ENCODE assay signal across 7 mouse cellular contexts in genomic region chr16:37584218-37585035, GRCm38 (mm10). TPM values are rescaled to one million over a fixed set of nuclear protein-coding genes. Genes with fewer than 3 reads are reported as not detected.
DNase-seq lines count a peak whose midpoint lies in the region; ATAC-seq lines count a peak whose summit lies in the region.

No protein-coding gene starts in this region.

- peak overlapping the region; percentile 62 for H3K4me2 ChIP-seq in limb, embryonic 13.5 days (replicated peaks)

- H3K36me3 ChIP-seq in limb, embryonic 13.5 days = no peaks in the 10 kb centered on the region

- H3K27ac ChIP-seq in limb, embryonic 13.5 days = 0 out of 2 replicates have a peak overlapping the region, but pooled peaks have one; percentile 17

- H3K27me3 ChIP-seq in limb, embryonic 13.5 days = no peaks in the 10 kb centered on the region

- H3K4me1 ChIP-seq in limb, embryonic 13.5 days = peaks cover 19% of the 10 kb centered on the region

- DNase-seq in brain, embryonic 18.5 days (ENCODE audit: low read depth, low spot score) = peak; percentile 45
- DNase-seq in embryo, embryonic 11.5 days (ENCODE audit: low read depth, low spot score) = peak; percentile 29
- DNase-seq in heart, adult 8-10 months (ENCODE audit: low spot score) = peak; percentile 27
- DNase-seq in kidney, adult 8-10 months = peak; percentile 85 to 86
- peak; percentile 75 for DNase-seq in neural tube, embryonic 10.5 days (ENCODE audit: extremely low spot score, low spot score)
- DNase-seq in testis, postnatal 14 days (ENCODE audit: low spot score) = peak; percentile 27

- H3K9me3 ChIP-seq in limb, embryonic 13.5 days = no peaks in the 10 kb centered on the region

- H3K9ac ChIP-seq in limb, embryonic 13.5 days = no peak overlapping the region; the same call in 1 of the 2 replicates

- H3K4me3 ChIP-seq in limb, embryonic 13.5 days = peak overlapping the region; percentile 30

- WGBS in limb, embryonic 13.5 days = 4% methylated on average over 25 of the region's 25 CpGs

- peak; percentile 64 for ATAC-seq in limb, embryonic 13.5 days (ENCODE audit: low FRiP score, low read depth)

RNA-seq across cellular contexts. Expression of gene Hgd, which starts 4.5 kb away (rescaled TPM):
- not detected for total RNA-seq in heart, adult 8-10 months (2022)
- polyA plus RNA-seq in limb, embryonic 13.5 days (2015; fragmentation: Nextera tagmentation; extraction: Ambion mirVana) = 0.11 and 0.17 TPM in 2 replicates

RNA-seq across cellular contexts. Expression of gene Rabl3, which starts 44.7 kb away (rescaled TPM):
- total RNA-seq in heart, adult 8-10 months (2022) = 1 to 10 TPM; 5.2 to 9.6 (median 7.8) TPM
- polyA plus RNA-seq in limb, embryonic 13.5 days (2015; fragmentation: Nextera tagmentation; extraction: Ambion mirVana) = 31.8 and 33.0 TPM in 2 replicates

RNA-seq across cellular contexts. Expression of gene Gtf2e1, which starts 44.8 kb away (rescaled TPM):
- total RNA-seq in heart, adult 8-10 months (2022) = 1 to 10 TPM; 6.9 to 8.3 (median 7.1) TPM
- 33.9 and 34.5 TPM in 2 replicates for polyA plus RNA-seq in limb, embryonic 13.5 days (2015; fragmentation: Nextera tagmentation; extraction: Ambion mirVana)

Comparison
In these comparisons a context has a peak if more than half of its experiments do, and no peak if none do; other contexts are left out.
1. Peak in every context shown above with its lines: DNase-seq, ATAC-seq, H3K4me3 ChIP-seq and H3K27ac ChIP-seq.
2. DNase-seq: peak in every context shown above with its lines; median percentile 86 in kidney, adult 8-10 months; 75 in neural tube, embryonic 10.5 days; 45 in brain, embryonic 18.5 days; 29 in embryo, embryonic 11.5 days; 27 in heart, adult 8-10 months; 27 in testis, postnatal 14 days.